Mouse (Mus musculus): ENCODE results near the gene Mobp. TPM values are rescaled to one million over a fixed set of nuclear protein-coding genes. Genes with fewer than 3 reads are reported as not detected.

Gene Mobp
- polyA plus RNA-seq, 1 experiment from 2014 or later, result 0.18 TPM

DNA sequence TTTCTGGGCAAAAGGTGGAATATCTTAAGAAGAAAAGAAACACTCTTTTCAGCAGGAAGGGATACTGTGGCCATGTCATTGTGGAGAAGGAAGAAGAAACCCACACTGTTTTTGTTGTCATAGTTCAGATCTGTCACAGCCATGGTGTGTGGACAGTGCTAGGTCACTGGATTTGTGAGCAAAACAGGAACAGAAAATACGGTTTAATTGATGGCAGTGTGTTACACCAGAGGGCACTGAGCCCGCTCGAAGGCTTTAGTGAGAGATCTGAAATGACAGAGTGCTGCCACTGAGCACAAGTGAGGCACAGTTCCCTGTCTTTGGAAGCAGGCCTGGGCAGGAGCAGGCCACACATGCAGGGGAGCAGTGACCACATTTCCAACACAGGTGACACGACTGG lies 31.3 kb upstream of the Mobp start:
- 83% methylated on average over 4 of the region's 4 CpGs for WGBS
- no peaks in the 10 kb centered on the region for H3K27me3 ChIP-seq
- H3K9ac ChIP-seq, result no peak overlapping the region
- peaks cover 54% of the 10 kb centered on the region for H3K36me3 ChIP-seq
- no peaks in the 10 kb centered on the region for H3K4me1 ChIP-seq
- H3K4me3 ChIP-seq, result no peak overlapping the region
- no peak overlapping the region for H3K27ac ChIP-seq
- H3K4me2 ChIP-seq, result no peak overlapping the region
- no peak for ATAC-seq (ENCODE audit: insufficient number of reproducible peaks, low FRiP score, low TSS enrichment, low read depth)
- H3K9me3 ChIP-seq, result no peaks in the 10 kb centered on the region

DNA sequence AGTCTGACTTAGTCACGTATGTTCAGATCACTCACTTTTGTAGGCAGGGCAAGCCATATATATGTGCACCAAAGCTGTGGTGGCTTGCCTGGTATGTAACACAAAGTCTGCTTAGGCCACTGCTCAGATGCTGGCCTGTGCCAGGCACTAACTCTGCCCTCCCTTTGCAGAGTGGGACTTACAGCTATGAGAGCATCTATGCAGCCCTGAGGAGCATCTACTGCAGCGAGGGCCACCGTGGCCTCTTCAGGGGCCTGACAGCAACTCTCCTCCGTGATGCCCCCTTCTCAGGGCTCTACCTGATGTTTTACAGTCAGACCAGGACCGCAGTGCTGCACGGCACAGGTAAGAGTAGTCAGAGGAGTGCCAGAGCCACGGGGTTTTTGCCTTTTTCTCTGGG lies 29.0 kb upstream of the Mobp start:
- WGBS, result 93% methylated on average over 7 of the region's 7 CpGs
- peaks cover 67% of the 10 kb centered on the region for H3K36me3 ChIP-seq

GRCm38 (mm10) chr9:120126868-120127267 lies 22.6 kb upstream of the Mobp start:
- Histone ChIP-seq H3K4me1 (peaks cover 15% of the 10 kb centered on the region), H3K9ac (peak overlapping the region; percentile 37; the same call in 1 of the 2 replicates), H3K9me3 (no peaks in the 10 kb centered on the region), H3K27ac (peak overlapping the region; percentile 88), H3K27me3 (no peaks in the 10 kb centered on the region), H3K4me2 (peak overlapping the region; percentile 54), H3K4me3 (peak overlapping the region; percentile 100), H3K36me3 (peaks cover 53% of the 10 kb centered on the region)
- WGBS, result 53% methylated on average over 11 of the region's 11 CpGs
- no peak for ATAC-seq (ENCODE audit: insufficient number of reproducible peaks, low FRiP score, low TSS enrichment, low read depth)

More for the DNA sequence above, 29.0 kb upstream of the Mobp start:
- Histone ChIP-seq H3K4me1 (no peaks in the 10 kb centered on the region), H3K9ac (no peak overlapping the region), H3K4me3 (no peak overlapping the region), H3K4me2 (no peak overlapping the region), H3K27ac (no peak overlapping the region), H3K9me3 (no peaks in the 10 kb centered on the region), H3K27me3 (no peaks in the 10 kb centered on the region)
- no peak for ATAC-seq (ENCODE audit: insufficient number of reproducible peaks, low FRiP score, low TSS enrichment, low read depth)

DNA sequence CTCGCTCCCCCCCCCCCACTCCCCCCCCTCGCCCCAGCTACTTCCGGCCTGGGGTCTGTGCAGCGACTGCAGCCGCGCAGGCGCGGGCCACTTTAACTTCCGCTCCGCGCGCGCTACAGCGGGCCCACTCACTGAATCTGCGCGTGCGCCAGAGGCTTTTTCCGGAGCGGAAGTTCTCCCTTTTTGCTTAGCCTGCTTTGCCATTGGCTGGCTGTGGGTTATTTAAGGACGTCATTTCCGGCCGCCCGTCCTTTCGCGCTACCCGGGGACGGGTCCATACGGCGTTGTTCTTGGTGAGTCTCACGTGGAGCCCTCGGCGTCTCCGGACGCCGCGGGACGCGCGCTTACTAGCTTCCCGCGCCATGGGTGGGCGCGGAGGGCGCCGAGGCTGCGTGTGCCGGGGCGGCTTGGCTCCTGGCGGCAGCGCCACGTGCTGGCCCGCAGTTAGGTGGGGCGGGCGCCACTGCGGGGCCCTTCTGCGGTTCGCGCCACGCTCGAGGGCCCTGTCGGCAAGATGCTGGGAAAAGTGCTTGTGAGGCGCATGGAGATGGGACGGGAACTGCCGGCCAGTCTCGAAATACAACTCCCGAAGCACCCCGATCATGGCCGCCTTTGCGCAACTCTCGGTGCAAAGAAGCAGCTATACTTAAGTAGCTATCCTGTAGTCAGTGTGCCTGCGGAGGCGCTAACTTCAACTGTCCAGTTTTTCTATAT lies 21.8 kb upstream of the Mobp start, which contains the start of gene Rpsa:
TSS of gene Rpsa (plus strand) at position 152 of the 714 bp plus-strand sequence.
- Histone ChIP-seq H3K9me3 (no peaks in the 10 kb centered on the region), H3K27ac (peak within 1 kb of the TSS; percentile 96), H3K9ac (peak within 1 kb of the TSS; percentile 100), H3K4me2 (peak within 1 kb of the TSS; percentile 54), H3K36me3 (peaks cover 56% of the 10 kb centered on the region), H3K27me3 (no peaks in the 10 kb centered on the region), H3K4me1 (peaks cover 15% of the 10 kb centered on the region), H3K4me3 (peak within 1 kb of the TSS; percentile 100)
- WGBS, result under 1% methylated on average over 71 of the region's 72 CpGs
- ATAC-seq (ENCODE audit: insufficient number of reproducible peaks, low FRiP score, low TSS enrichment, low read depth), result peak; percentile 96

DNA sequence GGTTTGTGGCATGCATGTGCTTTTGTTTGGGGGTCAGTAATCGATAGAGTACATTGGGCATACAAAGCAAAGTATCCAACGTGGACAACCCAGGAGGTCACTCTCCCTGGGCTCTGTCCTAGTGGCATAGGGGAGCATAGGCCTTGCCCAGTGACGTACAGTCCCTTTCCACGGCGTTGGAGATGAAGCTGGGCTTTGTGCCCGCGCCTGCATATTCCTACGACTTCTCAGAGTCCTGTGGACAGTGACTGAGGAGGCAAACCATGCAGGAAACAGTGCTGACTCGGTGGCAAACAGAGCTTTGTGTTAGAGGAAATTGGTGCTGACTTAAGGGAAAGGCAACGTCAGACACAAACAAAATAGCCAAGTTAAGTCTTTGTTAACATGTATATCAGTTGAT lies 20.2 kb upstream of the Mobp start:
- H3K4me3 ChIP-seq, result peak overlapping the region; percentile 100
- 0 out of 2 replicates have a peak overlapping the region, but pooled peaks have one; percentile 57 for H3K27ac ChIP-seq
- no peak for ATAC-seq (ENCODE audit: insufficient number of reproducible peaks, low FRiP score, low TSS enrichment, low read depth)
- H3K9ac ChIP-seq, result peak overlapping the region; percentile 100; the same call in 1 of the 2 replicates
- no peaks in the 10 kb centered on the region for H3K27me3 ChIP-seq
- peak overlapping the region; percentile 53 for H3K4me2 ChIP-seq
- H3K9me3 ChIP-seq, result no peaks in the 10 kb centered on the region
- H3K36me3 ChIP-seq, result peaks cover 44% of the 10 kb centered on the region
- H3K4me1 ChIP-seq, result peaks cover 15% of the 10 kb centered on the region
- 69% methylated on average over 10 of the region's 10 CpGs for WGBS

- no peak overlapping the region for H3K4me3 ChIP-seq
- H3K27ac ChIP-seq, result no peak overlapping the region
- H3K9ac ChIP-seq, result no peak overlapping the region
- H3K9me3 ChIP-seq, result no peaks in the 10 kb centered on the region
- WGBS, result 83% methylated on average over 3 of the region's 3 CpGs
- peaks cover 42% of the 10 kb centered on the region for H3K36me3 ChIP-seq
- peaks cover 14% of the 10 kb centered on the region for H3K4me1 ChIP-seq
- no peak for ATAC-seq (ENCODE audit: insufficient number of reproducible peaks, low FRiP score, low TSS enrichment, low read depth)
- H3K4me2 ChIP-seq, result no peak overlapping the region
- no peaks in the 10 kb centered on the region for H3K27me3 ChIP-seq
These were observed 17.7 kb upstream of the Mobp start for GRCm38 (mm10) chr9:120131784-120132288.

DNA sequence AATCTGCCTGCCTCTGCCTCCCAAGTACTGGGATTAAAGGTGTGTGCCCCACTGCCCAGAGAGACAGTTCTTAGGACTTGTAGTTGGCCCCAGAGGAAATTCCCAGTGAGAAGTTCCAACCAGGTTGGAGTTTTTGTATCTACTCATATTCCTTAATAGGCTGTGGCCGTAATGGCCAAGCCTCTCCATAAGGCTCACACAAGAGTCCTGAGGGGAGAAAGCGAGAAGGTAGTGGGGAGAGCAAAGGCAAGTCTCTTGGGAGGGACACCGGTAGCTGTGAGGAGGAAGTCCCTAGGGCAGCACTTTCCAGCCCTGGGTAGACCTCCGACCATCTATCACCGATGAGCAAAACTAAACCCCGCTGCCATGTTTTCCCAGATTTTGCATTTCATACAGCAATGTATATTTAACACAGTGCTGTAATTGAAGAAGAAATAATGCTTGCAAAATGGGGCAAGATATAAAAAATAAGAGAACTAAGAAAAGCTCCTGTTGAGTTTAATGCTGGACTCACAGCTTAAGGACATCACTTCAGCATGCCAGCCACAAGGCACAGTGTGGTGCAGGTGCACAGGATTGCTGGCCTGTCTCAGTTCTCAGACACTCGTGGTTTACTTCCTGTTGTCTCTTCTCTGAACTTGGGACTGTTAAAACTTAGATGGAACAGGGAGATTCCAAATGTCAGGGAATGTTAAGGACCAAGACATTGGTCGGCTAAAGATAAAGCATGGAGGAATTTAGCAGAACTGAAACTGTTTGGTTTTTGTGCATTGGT lies 16.3 kb upstream of the Mobp start:
- peaks cover 42% of the 10 kb centered on the region for H3K36me3 ChIP-seq
- ATAC-seq (ENCODE audit: insufficient number of reproducible peaks, low FRiP score, low TSS enrichment, low read depth), result no peak
- H3K4me1 ChIP-seq, result peaks cover 12% of the 10 kb centered on the region
- H3K9me3 ChIP-seq, result no peaks in the 10 kb centered on the region
- no peak overlapping the region for H3K4me2 ChIP-seq
- no peak overlapping the region for H3K4me3 ChIP-seq
- H3K27me3 ChIP-seq, result no peaks in the 10 kb centered on the region
- 34% methylated on average over 8 of the region's 8 CpGs for WGBS
- no peak overlapping the region for H3K9ac ChIP-seq
- peak overlapping the region; percentile 47 for H3K27ac ChIP-seq

GRCm38 (mm10) chr9:120133755-120134475 lies 15.6 kb upstream of the Mobp start:
- H3K27ac ChIP-seq, result 0 out of 2 replicates have a peak overlapping the region, but pooled peaks have one; percentile 14
- no peaks in the 10 kb centered on the region for H3K27me3 ChIP-seq
- H3K9ac ChIP-seq, result no peak overlapping the region
- H3K4me1 ChIP-seq, result peaks cover 7% of the 10 kb centered on the region
- H3K36me3 ChIP-seq, result peaks cover 38% of the 10 kb centered on the region
- no peak overlapping the region for H3K4me3 ChIP-seq
- ATAC-seq (ENCODE audit: insufficient number of reproducible peaks, low FRiP score, low TSS enrichment, low read depth), result no peak
- H3K9me3 ChIP-seq, result no peaks in the 10 kb centered on the region
- no peak overlapping the region for H3K4me2 ChIP-seq
- 36% methylated on average over 6 of the region's 6 CpGs for WGBS

- no peaks in the 10 kb centered on the region for H3K9me3 ChIP-seq
- WGBS, result 76% methylated on average over 13 of the region's 13 CpGs
- no peak for ATAC-seq (ENCODE audit: insufficient number of reproducible peaks, low FRiP score, low TSS enrichment, low read depth)
- H3K27ac ChIP-seq, result 0 out of 2 replicates have a peak overlapping the region, but pooled peaks have one; percentile 14
- H3K4me1 ChIP-seq, result no peaks in the 10 kb centered on the region
- H3K27me3 ChIP-seq, result no peaks in the 10 kb centered on the region
- no peak overlapping the region for H3K4me3 ChIP-seq
- H3K36me3 ChIP-seq, result peaks cover 31% of the 10 kb centered on the region
- H3K4me2 ChIP-seq, result no peak overlapping the region
- no peak overlapping the region for H3K9ac ChIP-seq
These were observed 14.9 kb upstream of the Mobp start for GRCm38 (mm10) chr9:120134529-120135160.

DNA sequence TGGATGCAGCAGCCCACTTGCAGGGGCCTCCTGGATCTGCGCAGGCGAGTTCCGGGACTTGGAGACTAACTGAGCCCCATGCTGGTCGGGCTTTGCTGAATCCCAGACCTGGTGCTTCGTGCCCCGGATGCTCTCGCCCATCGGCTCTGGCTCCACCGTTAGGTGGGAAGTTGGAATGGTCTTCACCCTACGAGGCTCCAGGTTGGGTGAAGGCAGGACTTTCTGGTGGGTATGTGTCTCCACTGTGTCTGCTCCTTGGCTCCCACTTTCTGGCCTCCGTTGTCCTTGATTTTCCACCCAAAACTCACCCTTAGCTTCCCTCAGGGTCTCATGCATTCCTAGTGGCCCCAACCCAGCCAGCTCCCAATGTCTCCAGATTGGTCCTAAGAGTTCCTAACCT lies 14.1 kb upstream of the Mobp start:
- Histone ChIP-seq H3K4me1 (no peaks in the 10 kb centered on the region), H3K4me2 (no peak overlapping the region), H3K9me3 (no peaks in the 10 kb centered on the region), H3K36me3 (peaks cover 25% of the 10 kb centered on the region), H3K27ac (no peak overlapping the region), H3K4me3 (no peak overlapping the region), H3K9ac (no peak overlapping the region), H3K27me3 (no peaks in the 10 kb centered on the region)
- no peak for ATAC-seq (ENCODE audit: insufficient number of reproducible peaks, low FRiP score, low TSS enrichment, low read depth)
- WGBS, result 89% methylated on average over 11 of the region's 11 CpGs

DNA sequence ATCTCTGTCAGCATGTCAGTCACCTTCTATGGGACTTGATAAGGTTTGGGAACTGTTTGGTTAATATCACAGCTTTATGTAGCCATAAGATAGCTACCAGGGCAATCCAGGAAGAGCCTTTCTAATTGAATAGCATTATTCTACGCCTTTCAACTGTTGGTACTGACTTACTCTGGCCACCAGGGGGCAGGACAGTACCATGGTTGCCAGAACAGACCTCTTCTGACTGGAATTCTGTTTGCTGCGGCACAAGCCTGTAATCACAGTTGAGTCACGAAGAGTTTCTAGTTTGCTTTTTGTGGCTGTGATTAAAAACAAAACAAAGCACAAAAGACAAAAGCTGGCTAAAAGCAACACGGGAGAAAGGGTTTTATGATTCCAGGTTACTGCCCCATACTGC lies 8.9 kb upstream of the Mobp start:
- H3K9me3 ChIP-seq, result no peaks in the 10 kb centered on the region
- H3K27ac ChIP-seq, result no peak overlapping the region
- WGBS, result 3% methylated on average over 4 of the region's 4 CpGs
- H3K4me2 ChIP-seq, result no peak overlapping the region
- no peaks in the 10 kb centered on the region for H3K36me3 ChIP-seq
- H3K27me3 ChIP-seq, result no peaks in the 10 kb centered on the region
- H3K4me1 ChIP-seq, result no peaks in the 10 kb centered on the region
- no peak for ATAC-seq (ENCODE audit: insufficient number of reproducible peaks, low FRiP score, low TSS enrichment, low read depth)
- no peak overlapping the region for H3K4me3 ChIP-seq
- no peak overlapping the region for H3K9ac ChIP-seq

Measured in limb, embryonic 15.5 days (tissue).